Mouse (Mus musculus) splenic B cell, adult 2 months (primary cell): ENCODE results near the gene Rnf103.

Source experiments
- DNase-seq: peaks from one replicate; pipeline ENCODE4 v3.0.0-alpha.2; 2011; ENCODE audit warnings: low read depth, low spot score
- H3K27me3 ChIP-seq: 2 replicates; pipeline ENCODE4 v1.6.1; 2012; ENCODE audit warnings: mild to moderate bottlenecking, low read length, moderate library complexity, mixed read lengths; ENCODE audit not compliant: control insufficient read depth, poor library complexity, insufficient read depth, severe bottlenecking
- H3K36me3 ChIP-seq: 2 replicates; pipeline ENCODE4 v1.6.1; 2012; ENCODE audit warnings: mild to moderate bottlenecking, low read length, moderate library complexity, mixed read lengths; ENCODE audit not compliant: control insufficient read depth, poor library complexity, insufficient read depth, severe bottlenecking

Gene Rnf103

DNA sequence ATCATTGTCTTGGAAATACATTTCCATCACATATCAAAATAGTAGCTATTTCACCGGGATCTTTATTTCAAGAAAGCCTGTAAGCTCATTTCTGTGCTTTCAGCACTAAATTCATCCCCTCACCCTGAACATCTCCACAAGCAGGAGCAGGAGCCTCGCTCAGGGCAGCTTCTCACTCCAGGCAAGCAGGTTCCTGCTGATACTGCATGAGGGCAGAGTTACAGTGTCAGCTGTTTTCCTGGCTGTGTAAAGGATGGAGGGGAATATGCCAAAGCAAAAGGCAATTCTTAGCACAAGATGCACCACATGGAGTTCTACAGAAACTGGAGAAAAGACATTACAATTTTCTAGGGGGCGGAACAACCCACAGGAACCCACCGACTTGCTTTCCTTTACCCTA is 25.8 kb downstream of the Rnf103 start:
- no peak for DNase-seq
- H3K27me3 ChIP-seq: no peaks in the 10 kb centered on the region
- H3K36me3 ChIP-seq: no peaks in the 10 kb centered on the region

DNA sequence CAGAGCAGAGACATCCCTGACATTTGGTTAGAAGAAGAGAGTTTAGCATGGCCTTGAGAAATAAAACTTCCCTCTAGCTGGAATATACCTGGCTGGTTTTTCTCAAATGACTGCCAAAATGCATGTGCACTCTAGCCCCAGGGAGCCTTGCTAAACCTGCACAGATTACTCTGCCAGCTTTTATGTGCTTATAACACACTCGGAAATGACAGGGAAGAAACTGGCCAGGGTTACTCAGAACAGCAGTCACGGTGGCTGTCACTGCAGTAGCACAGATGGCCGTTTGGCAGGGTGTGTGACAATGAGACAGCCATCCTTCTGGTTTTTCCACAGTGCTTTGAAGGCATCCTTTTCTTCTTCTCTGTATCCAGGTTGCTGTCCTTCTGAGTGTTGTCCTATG is 31.9 kb downstream of the Rnf103 start:
- Histone ChIP-seq H3K27me3 (no peaks in the 10 kb centered on the region), H3K36me3 (no peaks in the 10 kb centered on the region)
- DNase-seq: no peak

DNA sequence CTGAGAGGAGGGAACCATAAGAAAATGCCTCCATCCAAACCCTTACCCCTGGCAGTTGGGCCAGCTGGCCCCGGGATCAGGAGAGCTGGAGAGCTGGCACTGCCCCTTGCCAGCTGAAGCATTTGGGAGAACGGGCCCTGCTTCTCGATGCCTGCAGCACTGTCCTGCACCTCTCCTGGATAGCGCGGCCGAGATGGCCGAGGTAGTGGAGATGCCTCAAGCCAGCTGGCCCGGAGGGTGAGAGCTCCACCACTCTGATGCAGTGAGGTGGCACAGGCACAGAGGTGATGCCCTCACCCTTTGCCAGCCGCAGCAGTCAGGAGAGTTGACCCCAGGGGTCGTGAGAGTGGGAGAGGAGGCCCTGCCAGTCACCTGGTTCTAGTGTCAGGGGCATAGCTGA is 33.4 kb downstream of the Rnf103 start:
- DNase-seq: no peak
- no peaks in the 10 kb centered on the region for H3K27me3 ChIP-seq
- no peaks in the 10 kb centered on the region for H3K36me3 ChIP-seq

DNA sequence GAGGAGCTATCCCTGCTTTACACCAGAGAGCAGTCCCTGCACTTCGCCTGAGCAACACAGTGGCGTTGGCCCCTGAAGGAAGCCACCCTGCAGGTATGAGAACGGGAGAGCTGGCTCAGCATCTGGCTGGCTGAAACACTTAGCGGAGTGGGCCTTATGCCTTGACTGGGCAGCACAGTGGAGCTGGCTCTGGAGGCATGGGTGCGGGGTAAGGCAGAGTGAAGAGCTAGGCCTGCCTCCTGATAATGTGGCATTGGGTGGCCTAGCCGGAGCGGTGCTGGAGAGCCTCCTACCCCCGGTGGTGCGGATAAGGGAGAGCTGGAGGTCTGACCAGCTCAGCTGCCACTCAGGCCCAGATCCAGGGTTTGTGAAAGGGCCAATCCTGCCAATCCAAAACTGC is 34.1 kb downstream of the Rnf103 start:
- DNase-seq: no peak
- Histone ChIP-seq H3K36me3 (no peaks in the 10 kb centered on the region), H3K27me3 (no peaks in the 10 kb centered on the region)

DNA sequence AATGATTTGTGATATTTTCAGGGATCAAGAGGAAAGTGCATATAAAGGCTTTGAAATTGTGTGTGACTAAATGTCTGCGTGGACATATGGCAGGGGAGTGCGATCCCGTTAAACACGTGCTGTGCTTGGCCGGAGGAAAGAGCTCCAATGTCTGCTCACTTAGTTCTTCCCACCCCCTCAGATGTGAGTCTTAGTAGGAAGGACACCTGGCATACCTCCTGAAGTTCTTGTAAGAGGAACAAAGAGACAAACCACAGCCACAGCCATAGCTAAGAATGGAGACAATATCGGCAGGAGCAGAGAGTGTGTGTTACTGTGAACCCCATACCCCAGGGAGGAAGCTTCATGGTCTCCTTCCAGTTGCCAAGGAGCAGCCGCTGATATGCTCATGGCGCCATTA is 36.5 kb downstream of the Rnf103 start:
- Histone ChIP-seq H3K27me3 (no peaks in the 10 kb centered on the region), H3K36me3 (no peaks in the 10 kb centered on the region)
- DNase-seq: no peak

DNA sequence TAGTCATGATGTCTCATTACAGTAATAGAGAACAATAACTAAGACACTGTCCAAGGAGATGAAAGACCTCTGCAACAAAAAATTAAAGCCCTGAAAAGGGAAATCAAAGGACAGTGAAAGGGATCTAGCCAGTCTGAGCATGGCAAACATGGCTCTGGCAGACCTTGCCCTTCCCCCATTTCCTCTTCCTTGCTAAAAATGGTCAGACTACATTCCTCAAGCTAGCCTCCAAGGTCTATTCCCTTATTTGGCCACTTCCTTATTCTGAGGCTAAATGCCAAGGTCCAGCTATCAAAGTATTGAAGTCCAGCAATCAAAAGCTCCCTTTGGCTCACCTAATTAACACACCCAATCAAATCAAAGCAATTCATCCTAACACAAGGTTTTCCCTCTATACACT is 43.6 kb downstream of the Rnf103 start:
- no peak for DNase-seq
- Histone ChIP-seq H3K27me3 (no peaks in the 10 kb centered on the region), H3K36me3 (no peaks in the 10 kb centered on the region)

DNA sequence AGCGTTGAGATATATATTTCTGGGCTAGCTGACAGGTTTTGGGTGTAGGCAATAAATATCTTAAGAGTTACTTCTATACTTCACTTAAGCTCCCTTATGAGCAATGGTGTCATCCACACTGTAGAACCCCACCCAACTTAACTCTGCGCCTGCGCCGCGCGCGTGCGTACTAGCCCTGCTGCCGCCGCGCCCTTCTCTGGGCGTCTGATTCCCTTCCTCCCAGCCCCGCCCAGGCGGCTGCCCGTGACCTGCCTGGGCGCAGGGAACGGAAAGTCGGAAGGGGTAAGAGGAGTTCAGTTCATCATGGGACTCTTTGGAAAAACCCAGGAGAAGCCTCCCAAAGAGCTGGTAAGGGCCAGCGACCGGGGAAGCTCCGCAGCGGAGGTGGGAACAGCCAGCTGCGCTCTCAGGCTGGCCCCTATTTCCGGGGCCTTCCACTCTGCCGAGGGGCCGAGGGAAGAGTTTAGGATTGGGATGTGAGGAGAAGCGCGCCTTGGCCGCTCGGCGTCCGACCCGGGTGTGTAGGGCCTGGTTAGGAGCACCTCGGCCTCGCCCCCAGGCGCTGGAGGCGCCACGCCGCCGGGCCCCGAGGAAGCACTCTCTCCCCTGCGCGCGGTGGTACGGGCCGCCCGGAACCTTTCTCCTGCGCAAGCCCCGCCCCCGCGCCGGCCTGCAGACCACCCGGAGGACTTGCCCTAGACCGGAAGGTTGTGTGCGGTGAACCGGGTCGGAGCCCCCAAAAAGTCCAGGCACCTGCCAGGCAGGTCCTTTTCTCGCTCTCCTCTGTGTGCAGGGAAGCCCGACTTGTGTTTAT is 50.2 kb downstream of the Rnf103 start, which contains the start of gene Chmp3:
Gene Chmp3 (plus strand): TSS at position 112 of the 814 bp plus-strand sequence.
- peak; percentile 94 for DNase-seq
- no peaks in the 10 kb centered on the region for H3K36me3 ChIP-seq

DNA sequence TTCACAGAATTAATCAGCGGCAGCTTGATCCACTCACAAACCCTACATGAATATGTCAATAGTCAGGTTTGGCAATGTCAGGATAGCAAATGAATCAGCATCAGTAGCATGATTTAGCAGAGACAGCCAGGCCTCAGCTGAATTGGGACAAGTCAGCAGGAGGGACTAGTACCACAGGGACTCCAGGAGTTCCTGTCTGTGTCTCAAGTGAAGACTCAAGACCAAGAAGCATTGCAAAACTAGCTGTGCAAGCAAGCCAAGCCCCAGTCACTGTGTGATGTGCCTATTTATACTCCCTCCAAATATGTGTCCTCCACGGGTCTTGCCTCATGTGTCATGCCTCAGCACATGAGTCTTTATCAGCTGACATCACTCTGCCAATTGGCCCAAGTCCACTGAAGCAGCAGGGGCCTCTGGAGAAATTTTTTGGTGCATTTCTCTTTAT is 61.8 kb downstream of the Rnf103 start:
- Histone ChIP-seq H3K27me3 (no peaks in the 10 kb centered on the region), H3K36me3 (no peaks in the 10 kb centered on the region)
- no peak for DNase-seq

More for the DNA sequence above, 50.2 kb downstream of the Rnf103 start, which contains the start of gene Chmp3:
- H3K27me3 ChIP-seq: no peaks in the 10 kb centered on the region

DNA sequence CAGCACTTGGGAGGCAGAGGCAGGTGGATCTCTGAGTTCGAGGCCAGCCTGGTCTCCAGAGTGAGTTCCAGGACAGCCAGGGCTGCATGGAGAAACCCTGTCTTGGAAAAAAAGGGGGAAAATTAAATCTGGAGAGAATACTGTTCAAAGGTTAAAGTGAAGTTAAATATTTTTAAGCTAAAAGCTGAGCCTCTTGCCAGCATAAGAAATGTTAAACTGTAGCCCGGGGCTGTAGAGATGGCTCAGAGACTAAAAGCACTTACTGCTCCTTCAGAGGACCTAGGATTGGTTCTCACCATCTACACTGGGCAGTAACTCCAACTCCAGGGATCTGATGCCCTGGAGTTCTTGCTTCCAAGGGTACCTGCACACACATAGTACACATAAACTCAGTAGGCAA is 63.1 kb downstream of the Rnf103 start:
- H3K27me3 ChIP-seq: no peaks in the 10 kb centered on the region
- no peak for DNase-seq
- peaks cover 3% of the 10 kb centered on the region; the same call in 1 of the 2 replicates for H3K36me3 ChIP-seq
